Mouse (Mus musculus) heart, postnatal 14 days (tissue): Measurements from ENCODE around the gene Surf6. TPM values are rescaled to one million over a fixed set of nuclear protein-coding genes. Genes with fewer than 3 reads are reported as not detected.
"Not testable (repeated sequence)": the region's sequence is repeated elsewhere in the genome, so short reads cannot be mapped to it uniquely, and the experiment has no call there.

Source experiments
- DNase-seq, 2 experiments: peaks; one replicate each; pipeline ENCODE4 v3.0.0; 2021 to 2022
- intact Hi-C: fragments of 180-260 bp; cut with DNase I; formaldehyde crosslinking; loops from one replicate; pipeline ENCODE4 v1.15.1; 2025
- total RNA-seq, 2 experiments: library from RNA; stranded (reverse); gene quantifications; 2 replicates each; pipeline ENCODE4 v1.2.3; 2021

The Surf6 gene
- total RNA-seq, 2 experiments from 2014 or later, result 11.3 to 12.3 TPM

DNA sequence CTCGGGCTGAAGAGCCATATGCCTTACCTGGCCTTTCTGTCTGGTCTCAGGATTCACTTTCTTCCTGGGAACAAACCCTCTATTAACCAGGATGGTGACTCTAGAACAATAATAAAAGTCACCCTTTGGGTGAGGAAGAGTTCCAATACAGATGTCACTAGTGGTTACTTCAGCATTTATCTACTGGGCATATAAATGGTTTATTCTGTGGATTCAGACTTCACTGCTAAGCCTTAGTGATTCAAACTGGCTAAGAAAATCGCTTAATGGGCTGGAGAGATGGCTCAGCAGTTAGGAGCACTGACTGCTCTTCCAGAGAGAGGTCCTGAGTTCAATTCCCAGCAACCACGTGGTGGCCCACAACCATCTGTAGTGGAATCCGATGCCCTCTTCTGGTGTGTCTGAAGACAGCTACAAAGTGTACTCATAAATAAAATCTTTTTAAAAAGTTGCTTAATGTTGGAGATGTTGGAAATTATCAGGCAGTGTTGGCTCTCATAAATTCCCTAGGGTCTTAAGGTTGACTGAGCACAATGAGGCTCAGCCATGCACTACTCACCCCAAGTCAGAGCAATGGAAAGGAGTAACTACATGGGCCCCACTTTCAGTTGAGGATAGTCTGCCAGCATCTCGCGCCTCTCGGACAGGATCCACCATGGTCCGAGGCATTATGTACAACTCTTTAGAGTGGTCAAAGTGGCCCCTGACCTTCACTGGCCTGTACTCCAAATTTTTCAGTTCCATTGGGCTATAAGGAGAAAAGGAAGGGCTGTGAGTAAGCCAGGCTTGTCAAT lies 11.7 kb upstream of the Surf6 start:
- intact Hi-C loops, result no loop called here
- no peak for DNase-seq

GRCm38 (mm10) chr2:26913416-26914147 lies 10.9 kb upstream of the Surf6 start:
- intact Hi-C loops, result no loop called here
- no peak for DNase-seq

- DNase-seq, result no peak
- intact Hi-C loops, result no loop called here
These were observed 9.6 kb upstream of the Surf6 start for GRCm38 (mm10) chr2:26912253-26912770.

DNA sequence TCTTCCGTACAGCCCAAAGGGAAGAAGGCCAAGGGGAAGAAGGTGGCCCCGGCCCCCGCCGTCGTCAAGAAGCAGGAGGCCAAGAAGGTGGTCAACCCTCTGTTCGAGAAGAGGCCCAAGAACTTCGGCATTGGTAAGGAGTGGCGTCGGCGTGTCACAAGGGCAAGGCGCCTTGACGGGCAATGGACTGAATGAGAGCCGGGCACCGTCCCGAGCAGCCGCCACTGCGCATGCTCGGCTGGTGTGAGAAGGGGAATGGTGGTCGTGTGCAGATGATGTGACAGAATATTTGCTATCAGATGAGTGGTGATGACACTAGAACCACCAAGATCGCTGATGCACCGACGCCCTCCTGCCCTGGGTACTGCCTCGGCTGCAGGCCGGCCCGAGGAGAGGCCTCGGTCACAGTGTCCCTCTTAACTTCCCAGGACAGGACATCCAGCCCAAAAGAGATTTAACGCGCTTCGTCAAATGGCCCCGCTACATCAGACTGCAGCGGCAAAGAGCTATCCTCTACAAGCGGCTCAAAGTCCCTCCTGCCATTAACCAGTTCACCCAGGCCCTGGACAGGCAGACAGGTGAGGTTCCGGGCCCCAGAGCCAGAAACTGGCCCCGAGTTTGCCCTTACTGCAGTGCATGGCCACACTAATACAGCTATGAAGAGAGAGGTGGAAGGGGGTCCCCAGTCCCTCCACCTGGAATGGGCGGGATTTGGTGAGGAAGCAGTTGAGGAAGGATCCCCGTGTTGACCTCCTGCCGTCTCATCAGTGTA lies 8.5 kb upstream of the Surf6 start:
- DNase-seq, result peak; percentile 63 to 75
- intact Hi-C loops, result loop anchor here (1.0 to 2.0 kb wide), 2 partner anchors 22 to 54 kb away; partner anchors contain the start of genes Rexo4 and Surf4

GRCm38 (mm10) chr2:26910124-26910993 lies 7.7 kb upstream of the Surf6 start, which contains the start of the genes Med22 and Rpl7a:
Med22 (minus strand) TSS chr2:26910677.
Rpl7a (plus strand) TSS chr2:26910764.
- peak; percentile 100 for DNase-seq
- intact Hi-C loops, result loop anchor here (2.0 kb wide), 1 partner anchor 54 kb away; the partner anchor contains the start of gene Rexo4

DNA sequence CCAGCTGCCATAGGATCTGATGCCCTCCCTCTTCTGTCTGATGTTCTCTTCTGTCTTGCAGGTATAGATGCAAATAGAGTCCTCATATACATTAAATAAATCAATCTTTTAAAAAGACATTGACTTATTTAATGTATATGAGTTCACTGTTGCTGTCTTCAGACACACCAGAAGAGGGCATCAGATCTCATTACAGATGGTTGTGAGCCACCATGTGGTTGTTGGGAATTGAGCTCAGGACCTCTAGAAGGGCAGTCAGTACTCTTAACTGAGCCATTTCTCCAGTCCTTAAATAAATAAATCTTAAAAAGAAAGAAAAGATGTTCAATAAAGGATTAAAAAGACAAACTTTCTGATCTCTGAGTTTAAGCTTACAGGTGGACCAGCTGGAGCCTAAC lies 6.7 kb upstream of the Surf6 start:
- intact Hi-C loops, result loop anchor here (5.0 to 10.0 kb wide), 2 partner anchors 118 to 465 kb away; partner anchors contain the start of genes Sec16a and Slc2a6
- DNase-seq, result no peak

DNA sequence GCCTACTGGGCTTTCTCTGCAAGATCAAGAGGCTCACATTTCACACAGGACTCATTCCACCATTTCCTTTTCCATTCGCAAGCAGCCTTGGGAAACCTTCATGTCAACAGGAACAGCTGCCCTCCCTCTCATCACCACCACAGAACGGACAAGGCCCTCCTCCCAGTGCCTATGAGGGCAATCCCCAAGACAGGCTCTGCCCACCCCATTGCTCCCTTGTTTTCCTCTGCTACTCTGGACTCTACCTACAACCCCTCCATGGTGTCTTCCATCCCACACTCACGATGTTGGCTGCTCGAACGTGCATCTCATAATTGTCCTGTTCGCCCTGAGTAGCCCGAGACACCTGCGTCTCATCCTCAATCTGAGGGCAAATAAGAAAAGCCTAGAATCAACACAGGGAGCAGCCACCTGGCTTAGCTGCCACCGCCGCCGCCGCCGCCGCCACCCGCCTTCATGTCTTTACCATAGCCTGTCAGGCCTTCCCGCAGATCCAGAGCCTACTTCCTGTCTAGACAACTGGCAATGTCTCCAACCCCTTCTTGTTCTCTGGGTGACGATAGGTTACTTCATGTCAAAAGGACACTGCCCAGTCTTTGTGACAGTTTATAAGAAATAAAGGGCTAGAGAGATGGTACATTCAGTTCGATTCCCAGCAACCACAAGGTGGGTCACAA lies 6.2 kb upstream of the Surf6 start:
- intact Hi-C loops, result loop anchor here (5.0 to 10.0 kb wide), 2 partner anchors 118 to 464 kb away; partner anchors contain the start of genes Sec16a and Slc2a6
- no peak for DNase-seq

DNA sequence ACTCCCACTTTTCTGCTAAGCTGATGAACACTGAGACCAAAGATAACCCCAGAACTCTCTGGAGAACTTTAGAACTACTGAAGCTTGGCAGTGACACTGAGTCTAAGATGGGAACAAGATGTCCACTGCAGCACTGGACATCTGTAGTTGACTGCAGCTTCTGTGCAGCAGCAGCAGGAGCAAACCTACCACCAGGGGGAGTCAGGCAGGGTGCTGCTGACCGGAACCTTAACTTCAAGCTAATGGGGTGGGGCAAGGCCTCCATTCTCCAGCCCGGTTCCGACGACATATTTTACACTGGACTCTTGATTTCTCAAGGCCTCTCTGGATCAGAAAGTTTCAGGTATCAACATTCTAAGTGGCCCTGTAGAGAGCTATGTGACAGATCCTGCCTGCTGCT lies 4.4 kb upstream of the Surf6 start:
- intact Hi-C loops, result loop anchor here (5.0 to 10.0 kb wide), 2 partner anchors 120 to 462 kb away; partner anchors contain the start of genes Sec16a and Slc2a6
- DNase-seq, result peak; percentile 40 to 65

GRCm38 (mm10) chr2:26906431-26906830 lies 3.8 kb upstream of the Surf6 start:
- DNase-seq, result no peak
- intact Hi-C loops, result loop anchor here (5.0 to 10.0 kb wide), 2 partner anchors 121 to 462 kb away; partner anchors contain the start of genes Sec16a and Slc2a6

GRCm38 (mm10) chr2:26905936-26906335 lies 3.3 kb upstream of the Surf6 start:
- intact Hi-C loops, result loop anchor here (5.0 to 10.0 kb wide), 2 partner anchors 121 to 461 kb away; partner anchors contain the start of genes Sec16a and Slc2a6
- no peak for DNase-seq

GRCm38 (mm10) chr2:26903311-26903710 lies 632 bp upstream of the Surf6 start:
- intact Hi-C loops, result loop anchor here (10.0 kb wide), 1 partner anchor 459 kb away; the partner anchor contains the start of gene Sec16a
- DNase-seq, result no peak

DNA sequence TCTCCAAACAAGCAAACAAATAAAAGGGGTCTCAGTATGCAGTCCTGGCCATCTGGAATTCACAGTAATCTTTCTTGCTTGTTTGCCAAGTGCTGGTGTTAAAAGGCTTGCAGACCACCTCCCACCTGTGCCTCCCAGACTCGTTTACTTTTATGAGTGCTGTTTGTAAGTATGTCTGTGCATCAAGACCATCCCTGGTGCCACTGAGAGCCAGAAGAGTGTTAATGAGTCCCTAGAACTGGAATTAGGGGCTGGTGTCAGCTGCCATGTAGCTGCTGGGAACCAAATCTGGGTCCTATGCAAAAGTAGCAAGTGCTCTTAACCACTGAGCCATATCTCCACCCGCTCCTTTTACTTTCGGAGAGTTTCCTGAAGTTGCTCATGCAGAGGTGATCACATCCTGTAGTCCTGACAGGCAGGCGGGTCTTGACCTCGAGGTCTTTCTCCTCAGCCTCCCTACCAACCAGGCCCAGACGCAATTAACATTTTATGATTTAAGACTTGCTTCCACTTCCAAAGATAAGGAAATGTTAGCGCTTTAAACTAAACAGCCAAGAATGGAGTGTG lies 762 bp downstream of the Surf6 start:
- no peak for DNase-seq
- intact Hi-C loops, result loop anchor here (10.0 kb wide), 1 partner anchor 457 kb away; the partner anchor contains the start of gene Sec16a

- intact Hi-C loops, result loop anchor here (10.0 kb wide), 1 partner anchor 456 kb away; the partner anchor contains the start of gene Sec16a
- no peak for DNase-seq
These were observed 1.9 kb downstream of the Surf6 start for GRCm38 (mm10) chr2:26900731-26901130.

DNA sequence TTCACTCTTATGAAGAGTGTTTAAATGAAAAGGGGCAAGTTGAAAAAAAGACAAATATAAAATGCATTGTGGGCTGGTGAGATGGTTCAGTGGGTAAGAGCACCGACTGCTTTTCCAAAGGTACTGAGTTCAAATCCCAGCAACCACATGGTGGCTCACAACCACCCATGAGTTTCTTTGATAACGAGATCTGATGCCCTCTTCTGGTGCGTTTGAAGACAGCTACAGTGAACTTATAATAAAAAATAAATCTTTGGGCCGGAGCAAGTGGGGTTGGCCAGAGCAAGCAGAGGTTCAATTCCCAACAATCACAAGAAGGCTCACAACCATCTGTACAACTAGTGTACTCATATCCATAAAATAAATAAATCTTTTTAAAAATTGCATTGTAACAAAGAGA lies 6.8 kb downstream of the Surf6 start:
- DNase-seq, result no peak
- intact Hi-C loops, result no loop called here

- intact Hi-C loops, DNase-seq: not testable (repeated sequence)
These were observed 16.5 kb downstream of the Surf6 start for GRCm38 (mm10) chr2:26886170-26886569.

DNA sequence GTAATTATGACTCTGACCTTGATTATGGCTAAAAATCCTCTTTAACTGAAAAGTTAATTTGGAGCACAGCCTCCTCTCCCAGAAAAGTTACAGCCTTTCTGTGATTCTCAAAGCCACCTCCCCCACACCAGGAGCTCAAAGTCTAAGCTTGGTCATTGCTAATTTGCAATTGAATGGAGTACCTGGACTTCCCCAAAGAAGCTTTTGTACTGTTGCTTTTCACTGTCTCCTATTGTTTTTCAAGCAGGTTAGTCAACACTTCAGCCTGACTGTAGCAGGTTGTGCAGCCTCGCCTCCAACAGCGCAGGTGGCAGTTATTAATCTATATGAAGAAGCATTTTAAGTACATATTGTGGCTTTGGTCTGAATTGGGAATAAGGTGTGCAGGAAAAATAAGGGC lies 17.1 kb downstream of the Surf6 start:
- intact Hi-C loops, DNase-seq: not testable (repeated sequence)

- intact Hi-C loops, result no loop called here
- no peak for DNase-seq
These were observed 24.1 kb downstream of the Surf6 start for GRCm38 (mm10) chr2:26878571-26878970.

- DNase-seq, result no peak
- intact Hi-C loops, result no loop called here
These were observed 32.0 kb downstream of the Surf6 start for GRCm38 (mm10) chr2:26870666-26871065.
